Mouse (Mus musculus) liver, postnatal 0 days (tissue): ENCODE data around the gene Jmjd4. TPM values are rescaled to one million over a fixed set of nuclear protein-coding genes. Genes with fewer than 3 reads are reported as not detected.

Experiments used
- ATAC-seq: fragments of 200-750 bp; cut with Nextera tagmentation; 2 replicates; pipeline ENCODE4 v1.8.0; 2017; ENCODE audit warnings: mild to moderate bottlenecking, moderate library complexity
- DNase-seq: peaks from one replicate; pipeline ENCODE4 v3.0.0-alpha.2; 2016
- H3K27ac ChIP-seq: fragments of 300-500 bp; sonication (generic); 2 replicates; pipeline ENCODE4 v1.5.1; 2014; ENCODE audit warnings: antibody characterized with exemption, moderate library complexity, mild to moderate bottlenecking, low read depth
- H3K27me3 ChIP-seq: fragments of 300-500 bp; sonication (generic); 2 replicates; pipeline ENCODE4 v1.6.1; 2014; ENCODE audit warnings: low read length, control low read depth, mixed read lengths; ENCODE audit not compliant: insufficient read depth
- H3K36me3 ChIP-seq: fragments of 300-500 bp; sonication (generic); replicated peaks from 2 replicates; pipeline ENCODE4 v1.6.1; 2014; ENCODE audit warnings: mild to moderate bottlenecking, control low read depth, low read length, moderate library complexity, mixed read lengths; ENCODE audit not compliant: insufficient read depth
- H3K4me1 ChIP-seq: fragments of 300-500 bp; sonication (generic); 2 replicates; pipeline ENCODE4 v1.6.1; 2014; ENCODE audit warnings: antibody characterized with exemption, mild to moderate bottlenecking, control low read depth; ENCODE audit not compliant: insufficient read depth
- H3K4me2 ChIP-seq: fragments of 300-500 bp; sonication (generic); 2 replicates; pipeline ENCODE4 v1.6.1; 2014; ENCODE audit warnings: low read depth, mild to moderate bottlenecking, low read length, moderate library complexity, mixed read lengths
- H3K4me3 ChIP-seq: fragments of 300-500 bp; sonication (generic); 2 replicates; pipeline ENCODE4 v1.5.1; 2014; ENCODE audit warnings: low read depth, low read length
- H3K9ac ChIP-seq: fragments of 300-500 bp; sonication (generic); replicated peaks from 2 replicates; pipeline ENCODE4 v1.6.1; 2014; ENCODE audit warnings: mild to moderate bottlenecking, moderate library complexity
- H3K9me3 ChIP-seq: fragments of 300-500 bp; sonication (generic); 2 replicates; pipeline ENCODE4 v1.6.1; 2016; ENCODE audit warnings: mild to moderate bottlenecking, control low read depth, low read length, mixed read lengths
- CTCF ChIP-seq: sonication (generic); IDR thresholded peaks from 2 replicates; pipeline ENCODE4 v1.5.1; 2016; ENCODE audit warnings: antibody characterized with exemption, low read depth
- EP300 ChIP-seq: IDR thresholded peaks from 2 replicates; pipeline ENCODE4 v1.6.1; 2016; ENCODE audit warnings: antibody characterized with exemption, low read depth, mild to moderate bottlenecking
- WGBS: fragments of 180-500 bp; shearing (Covaris S2); extraction: QIAGEN DNeasy Blood & Tissue Kit; methylation state at CpG from one replicate; pipeline ENCODE4 v1.1.7; 2014; ENCODE audit not compliant: insufficient replicate concordance; 5-methylcytosine and 5-hydroxymethylcytosine counted together
- polyA plus RNA-seq: library from polyadenylated mRNA; unstranded; fragments of >200 nt; fragmentation: Nextera tagmentation; extraction: Ambion mirVana; gene quantifications from 2 replicates; pipeline ENCODE4 v1.2.1, GENCODE M21; 2015

The Jmjd4 gene
- polyA plus RNA-seq, 1 experiment from 2014 or later, result 3.6 TPM

GRCm38 (mm10) chr11:59456346-59456745 lies 6.5 kb downstream of the Jmjd4 start:
- Histone ChIP-seq H3K4me2 (no peak overlapping the region), H3K4me3 (no peak overlapping the region), H3K36me3 (peaks cover 20% of the 10 kb centered on the region), H3K27ac (no peak overlapping the region), H3K4me1 (0 out of 2 replicates have a peak, but pooled peaks cover 1% of the 10 kb centered on the region), H3K9ac (no peak overlapping the region), H3K27me3 (no peaks in the 10 kb centered on the region), H3K9me3 (no peaks in the 10 kb centered on the region)
- DNase-seq, result no peak
- no peak for ATAC-seq
- 89% methylated on average over 2 of the region's 2 CpGs for WGBS
- TF ChIP-seq CTCF, result no peak
- TF ChIP-seq EP300, result no peak

GRCm38 (mm10) chr11:59456891-59457290 lies 7.0 kb downstream of the Jmjd4 start:
- WGBS, result 89% methylated on average over 2 of the region's 2 CpGs
- no peak overlapping the region for H3K27ac ChIP-seq
- no peaks in the 10 kb centered on the region for H3K9me3 ChIP-seq
- no peaks in the 10 kb centered on the region for H3K4me1 ChIP-seq
- ATAC-seq (no peak), DNase-seq (no peak)
- TF ChIP-seq CTCF (no peak), EP300 (no peak)
- H3K4me3 ChIP-seq, result no peak overlapping the region
- H3K27me3 ChIP-seq, result no peaks in the 10 kb centered on the region
- no peak overlapping the region for H3K4me2 ChIP-seq
- H3K9ac ChIP-seq, result no peak overlapping the region
- H3K36me3 ChIP-seq, result peaks cover 22% of the 10 kb centered on the region

GRCm38 (mm10) chr11:59458973-59459372 lies 9.1 kb downstream of the Jmjd4 start:
- peak; percentile 80; the same call in 1 of the 2 replicates for ATAC-seq
- peaks cover 39% of the 10 kb centered on the region for H3K36me3 ChIP-seq

GRCm38 (mm10) chr11:59460459-59460858 lies 10.6 kb downstream of the Jmjd4 start:
- 88% methylated on average over 2 of the region's 2 CpGs for WGBS
- Histone ChIP-seq H3K4me3 (no peak overlapping the region), H3K9ac (no peak overlapping the region), H3K27ac (no peak overlapping the region), H3K4me2 (no peak overlapping the region), H3K9me3 (peaks cover 18% of the 10 kb centered on the region), H3K36me3 (peaks cover 34% of the 10 kb centered on the region), H3K27me3 (no peaks in the 10 kb centered on the region), H3K4me1 (no peaks in the 10 kb centered on the region)
- DNase-seq (no peak), ATAC-seq (no peak)
- TF ChIP-seq CTCF, result no peak
- no peak for TF ChIP-seq EP300

More at GRCm38 (mm10) chr11:59458973-59459372, 9.1 kb downstream of the Jmjd4 start:
- DNase-seq, result peak; percentile 32
- H3K4me2 ChIP-seq, result no peak overlapping the region
- H3K9me3 ChIP-seq, result peaks cover 15% of the 10 kb centered on the region
- 42% methylated on average over 5 of the region's 5 CpGs for WGBS
- no peak overlapping the region for H3K27ac ChIP-seq
- no peaks in the 10 kb centered on the region for H3K27me3 ChIP-seq
- no peaks in the 10 kb centered on the region for H3K4me1 ChIP-seq
- H3K9ac ChIP-seq, result no peak overlapping the region
- TF ChIP-seq CTCF (no peak), EP300 (no peak)
- no peak overlapping the region for H3K4me3 ChIP-seq

- Histone ChIP-seq H3K27me3 (no peaks in the 10 kb centered on the region), H3K4me2 (peak overlapping the region; percentile 91), H3K4me3 (peak overlapping the region; percentile 59), H3K36me3 (no peaks in the 10 kb centered on the region), H3K27ac (peak overlapping the region; percentile 77), H3K4me1 (peaks cover 5% of the 10 kb centered on the region), H3K9ac (peak overlapping the region; percentile 68), H3K9me3 (no peaks in the 10 kb centered on the region)
- DNase-seq (no peak), ATAC-seq (peak; percentile 85)
- WGBS, result 6% methylated on average over 37 of the region's 37 CpGs
- no peak for TF ChIP-seq EP300
- TF ChIP-seq CTCF, result no peak
Measured at GRCm38 (mm10) chr11:59471413-59472325, 21.8 kb downstream of the Jmjd4 start.

GRCm38 (mm10) chr11:59472326-59472677 lies 22.5 kb downstream of the Jmjd4 start, which contains the start of gene Zfp867:
Zfp867 (minus strand) TSS chr11:59472474.
- no peaks in the 10 kb centered on the region for H3K9me3 ChIP-seq
- TF ChIP-seq CTCF (no peak), EP300 (no peak)
- H3K36me3 ChIP-seq, result no peaks in the 10 kb centered on the region
- peak within 1 kb of the TSS; percentile 68 for H3K9ac ChIP-seq
- peak within 1 kb of the TSS; percentile 77 for H3K27ac ChIP-seq
- peak within 1 kb of the TSS; percentile 59 for H3K4me3 ChIP-seq
- peak; percentile 91 for DNase-seq
- 1% methylated on average over 19 of the region's 19 CpGs for WGBS
- ATAC-seq, result peak; percentile 92
- H3K4me2 ChIP-seq, result peak within 1 kb of the TSS; percentile 91
- peaks cover 5% of the 10 kb centered on the region for H3K4me1 ChIP-seq
- no peaks in the 10 kb centered on the region for H3K27me3 ChIP-seq
